Mouse (Mus musculus): ENCODE measurements around the gene Plp1.

GRCm38 (mm10) chrX:136773035-136773434 lies 49.4 kb upstream of the Plp1 start:
- no peak for TF ChIP-seq NANOG (IDR thresholded peaks at IDR 0.05; ENCODE audit: borderline replicate concordance, low read length)
- TF ChIP-seq CTCF (conservative IDR thresholded peaks at IDR 0.05; ENCODE audit: low read length), result no peak
